Mouse (Mus musculus): ENCODE results near the gene Jund. TPM values are rescaled to one million over a fixed set of nuclear protein-coding genes. Genes with fewer than 3 reads are reported as not detected.
A peak's percentile ranks its signal among the peaks of the same experiment; 100 is the strongest.

Jund gene
- polyA plus RNA-seq, 1 experiment: 816 TPM

DNA sequence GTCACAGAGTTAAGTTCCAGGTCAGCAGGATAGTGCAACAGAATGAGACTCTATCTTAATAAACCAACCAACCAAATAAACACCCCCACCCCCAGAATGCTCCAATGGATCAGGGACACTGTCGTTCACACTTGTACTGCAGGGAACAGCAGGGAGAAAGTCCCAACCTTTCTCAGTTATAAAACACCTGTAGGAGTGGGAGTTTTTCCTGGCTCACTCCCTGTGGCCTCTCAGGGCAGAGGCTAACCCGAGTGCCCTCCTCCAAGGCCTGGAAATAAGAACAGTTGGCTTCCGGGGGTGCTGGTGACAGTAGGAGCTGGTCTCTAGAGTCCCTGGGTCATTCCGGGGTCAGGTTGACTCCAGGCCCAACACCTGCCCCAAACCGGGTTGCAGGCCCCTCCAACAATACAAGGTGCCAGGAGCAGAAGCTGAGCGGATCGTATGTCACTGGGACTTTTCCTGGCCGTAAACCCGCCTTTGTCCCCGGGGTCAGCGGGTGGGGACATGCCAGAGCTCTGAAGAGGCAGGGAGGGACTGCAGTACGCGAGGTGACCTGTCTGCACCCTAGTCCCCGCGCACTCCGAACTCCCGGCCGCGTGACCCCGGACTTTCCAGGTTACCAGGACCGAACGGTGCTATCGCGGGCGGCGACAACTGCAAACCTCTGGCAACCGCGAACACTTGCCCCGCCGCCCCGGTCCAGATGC is 39.7 kb upstream of the Jund start:
- H3K4me1 ChIP-seq (ENCODE audit: control insufficient read depth): peaks cover 50% of the 10 kb centered on the region
- no peaks in the 10 kb centered on the region for H3K9me3 ChIP-seq (ENCODE audit: control insufficient read depth, low read length)
- H3K27me3 ChIP-seq (ENCODE audit: control insufficient read depth): no peaks in the 10 kb centered on the region
- TF ChIP-seq TAL1 (IDR thresholded peaks at IDR 0.05; ENCODE audit: low read length): no peak
- peak overlapping the region; percentile 92 for H3K4me3 ChIP-seq (replicated peaks)
- H3K36me3 ChIP-seq (ENCODE audit: control insufficient read depth): peaks cover 31% of the 10 kb centered on the region

DNA sequence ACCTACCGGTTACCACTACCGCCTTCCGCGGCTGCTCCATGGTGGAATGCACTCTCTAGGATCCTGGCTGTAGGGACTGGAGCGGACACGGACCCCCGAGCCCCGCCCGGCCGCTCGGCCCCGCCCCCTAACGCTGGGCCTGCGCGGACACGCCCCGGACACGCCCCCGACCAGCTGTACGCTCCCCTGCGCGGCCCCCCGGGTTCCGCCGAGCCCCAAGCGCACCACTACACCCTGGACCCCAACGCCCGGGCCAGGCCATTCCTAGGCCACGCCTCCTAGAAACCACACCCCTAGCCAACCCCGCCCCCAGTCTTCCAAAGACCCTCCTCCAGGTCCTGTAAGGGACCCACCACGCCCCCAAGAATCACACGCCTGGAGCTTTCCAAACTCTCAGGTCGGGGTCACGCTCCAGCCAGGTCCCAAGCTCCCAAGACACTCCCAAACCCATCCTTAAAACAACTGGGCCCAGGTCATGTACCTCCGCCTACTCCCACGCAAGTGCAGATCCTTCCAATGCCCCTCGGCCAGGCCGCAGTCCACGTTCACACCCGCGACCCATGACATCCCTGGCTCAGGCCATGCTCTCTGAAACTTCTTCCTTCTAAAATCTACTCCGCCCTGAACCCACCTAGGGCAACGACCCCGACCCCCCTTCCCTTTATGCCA is 39.0 kb upstream of the Jund start:
- peaks cover 25% of the 10 kb centered on the region for H3K36me3 ChIP-seq (ENCODE audit: control insufficient read depth)
- peaks cover 49% of the 10 kb centered on the region for H3K4me1 ChIP-seq (ENCODE audit: control insufficient read depth)
- no peaks in the 10 kb centered on the region for H3K9me3 ChIP-seq (ENCODE audit: control insufficient read depth, low read length)
- no peak for TF ChIP-seq GATA1 (IDR thresholded peaks at IDR 0.05; ENCODE audit: low read length)
- no peak for TF ChIP-seq TAL1 (IDR thresholded peaks at IDR 0.05; ENCODE audit: low read length)
- H3K27me3 ChIP-seq (ENCODE audit: control insufficient read depth): no peaks in the 10 kb centered on the region
- H3K4me3 ChIP-seq (replicated peaks): peak overlapping the region; percentile 92

DNA sequence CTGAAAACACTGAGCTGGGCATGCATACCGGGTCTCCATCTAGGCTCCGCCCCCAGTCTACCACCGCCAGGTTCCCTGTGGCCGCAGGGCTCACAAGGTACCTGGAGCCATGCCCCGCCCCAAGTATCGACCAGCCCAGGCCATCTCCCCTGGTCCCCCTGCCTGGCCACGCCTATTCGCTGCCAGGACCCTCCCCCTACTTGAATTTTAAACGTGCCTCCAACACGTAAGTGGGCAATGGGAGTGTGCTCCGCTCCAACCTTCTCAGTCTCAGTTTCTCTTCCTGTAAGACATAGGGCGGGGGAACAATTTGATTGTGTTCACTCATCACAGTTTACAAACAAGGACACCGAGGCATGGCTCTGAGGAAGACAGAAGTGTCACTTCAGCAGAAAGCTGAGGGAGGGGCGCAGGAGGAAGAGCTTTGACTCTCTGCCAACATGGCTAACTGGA is 38.5 kb upstream of the Jund start, which contains the start of gene Pgpep1:
Pgpep1 (minus strand) TSS at position 116 of the 453 bp plus-strand sequence.
- TF ChIP-seq TAL1 (IDR thresholded peaks at IDR 0.05; ENCODE audit: low read length) (no peak), GATA1 (IDR thresholded peaks at IDR 0.05; ENCODE audit: low read length) (no peak)
- Histone ChIP-seq H3K4me1 (ENCODE audit: control insufficient read depth) (peaks cover 50% of the 10 kb centered on the region), H3K27me3 (ENCODE audit: control insufficient read depth) (no peaks in the 10 kb centered on the region), H3K9me3 (ENCODE audit: control insufficient read depth, low read length) (no peaks in the 10 kb centered on the region), H3K36me3 (ENCODE audit: control insufficient read depth) (peaks cover 20% of the 10 kb centered on the region), H3K4me3 (replicated peaks) (peak within 1 kb of the TSS; percentile 92)

DNA sequence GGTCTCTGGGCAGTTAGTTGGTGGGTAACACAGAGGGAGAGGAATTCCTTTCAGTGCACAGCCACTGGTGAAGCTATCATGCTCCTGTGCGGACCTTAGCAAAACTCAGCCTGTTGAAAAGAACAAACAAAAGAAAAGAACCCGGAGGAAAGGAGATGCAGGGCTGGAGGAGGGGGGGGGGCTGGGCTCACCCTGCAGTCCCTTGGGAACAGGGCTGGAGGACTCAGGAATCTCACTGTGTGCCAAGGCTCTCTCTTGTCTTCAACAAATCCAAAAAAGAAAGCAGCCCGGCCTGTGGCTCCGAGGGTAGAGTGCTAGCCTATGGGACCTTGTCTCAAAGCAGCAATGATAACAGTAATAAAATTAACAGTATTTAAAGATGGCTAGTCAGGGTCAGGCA is 35.1 kb upstream of the Jund start:
- Histone ChIP-seq H3K4me1 (ENCODE audit: control insufficient read depth) (peaks cover 52% of the 10 kb centered on the region), H3K36me3 (ENCODE audit: control insufficient read depth) (no peaks in the 10 kb centered on the region), H3K4me3 (replicated peaks) (no peak overlapping the region), H3K27me3 (ENCODE audit: control insufficient read depth) (no peaks in the 10 kb centered on the region), H3K9me3 (ENCODE audit: control insufficient read depth, low read length) (no peaks in the 10 kb centered on the region)
- TF ChIP-seq TAL1 (IDR thresholded peaks at IDR 0.05; ENCODE audit: low read length) (no peak), GATA1 (IDR thresholded peaks at IDR 0.05; ENCODE audit: low read length) (no peak)

DNA sequence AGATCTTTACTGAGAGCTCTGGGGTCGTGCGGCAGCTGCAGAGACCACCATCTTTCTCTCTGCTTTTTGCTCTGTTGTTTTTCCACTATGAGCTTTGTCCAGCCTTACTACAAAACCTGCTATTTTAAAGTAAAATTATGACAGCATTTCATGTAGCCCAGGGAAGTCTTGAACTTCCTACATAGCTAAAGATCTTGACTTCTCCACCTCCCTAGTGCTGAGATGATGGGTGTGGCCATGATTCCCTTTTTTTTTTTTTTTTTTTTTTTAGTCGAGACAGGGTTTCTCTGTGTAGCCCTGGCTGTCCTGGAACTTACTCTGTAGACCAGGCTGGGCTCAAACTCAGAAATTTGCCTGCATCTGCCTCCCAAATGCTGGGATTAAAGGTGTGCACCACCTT is 34.1 kb upstream of the Jund start:
- Histone ChIP-seq H3K4me1 (ENCODE audit: control insufficient read depth) (peaks cover 43% of the 10 kb centered on the region), H3K4me3 (replicated peaks) (no peak overlapping the region), H3K36me3 (ENCODE audit: control insufficient read depth) (no peaks in the 10 kb centered on the region), H3K9me3 (ENCODE audit: control insufficient read depth, low read length) (no peaks in the 10 kb centered on the region), H3K27me3 (ENCODE audit: control insufficient read depth) (no peaks in the 10 kb centered on the region)
- TF ChIP-seq TAL1 (IDR thresholded peaks at IDR 0.05; ENCODE audit: low read length) (no peak), GATA1 (IDR thresholded peaks at IDR 0.05; ENCODE audit: low read length) (no peak)

DNA sequence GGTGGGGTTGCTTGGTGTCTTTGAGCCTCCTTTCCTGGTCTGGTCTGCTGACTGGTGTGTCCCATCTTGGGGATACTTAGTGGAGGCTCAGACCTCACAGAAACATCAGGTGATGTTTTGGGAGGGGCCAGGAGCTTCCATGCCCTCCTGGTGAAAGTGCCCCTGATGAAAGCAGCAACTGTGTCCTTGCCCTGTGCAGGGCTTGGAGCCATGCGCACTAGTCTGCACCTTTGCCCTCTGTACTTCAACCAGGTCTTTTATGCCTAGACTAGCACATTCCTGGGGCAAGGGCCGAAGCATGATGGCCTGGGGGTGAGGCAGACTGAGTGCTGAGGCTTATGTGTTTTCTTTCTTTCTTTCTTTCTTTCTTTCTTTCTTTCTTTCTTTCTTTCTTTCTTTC is 33.1 kb upstream of the Jund start:
- H3K9me3 ChIP-seq (ENCODE audit: control insufficient read depth, low read length): no peaks in the 10 kb centered on the region
- H3K4me1 ChIP-seq (ENCODE audit: control insufficient read depth): peaks cover 33% of the 10 kb centered on the region
- H3K27me3 ChIP-seq (ENCODE audit: control insufficient read depth): no peaks in the 10 kb centered on the region
- H3K4me3 ChIP-seq (replicated peaks): no peak overlapping the region
- no peaks in the 10 kb centered on the region for H3K36me3 ChIP-seq (ENCODE audit: control insufficient read depth)
- TF ChIP-seq TAL1 (IDR thresholded peaks at IDR 0.05; ENCODE audit: low read length): no peak
- TF ChIP-seq GATA1 (IDR thresholded peaks at IDR 0.05; ENCODE audit: low read length): no peak

DNA sequence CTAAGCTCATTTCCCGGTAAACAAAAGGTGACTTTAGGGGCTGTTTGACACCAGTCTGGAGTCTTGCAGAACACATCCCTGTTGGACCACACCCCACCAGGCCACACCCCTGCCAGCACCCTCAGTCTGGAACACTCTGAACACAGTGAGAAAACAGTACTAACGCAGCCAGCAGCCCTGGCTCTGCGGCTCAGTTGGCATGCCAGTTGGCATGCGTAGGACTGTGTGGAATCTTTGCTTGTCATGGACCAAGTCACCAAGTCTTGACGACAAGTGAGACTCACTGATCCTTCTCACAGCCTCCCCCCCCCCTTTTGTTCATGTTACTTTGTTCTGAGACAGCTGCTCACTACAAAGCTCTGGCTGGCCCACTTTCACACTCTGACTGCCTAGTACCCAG is 31.7 kb upstream of the Jund start:
- H3K9me3 ChIP-seq (ENCODE audit: control insufficient read depth, low read length): no peaks in the 10 kb centered on the region
- TF ChIP-seq TAL1 (IDR thresholded peaks at IDR 0.05; ENCODE audit: low read length) (no peak), GATA1 (IDR thresholded peaks at IDR 0.05; ENCODE audit: low read length) (no peak)
- no peaks in the 10 kb centered on the region for H3K36me3 ChIP-seq (ENCODE audit: control insufficient read depth)
- H3K27me3 ChIP-seq (ENCODE audit: control insufficient read depth): no peaks in the 10 kb centered on the region
- no peak overlapping the region for H3K4me3 ChIP-seq (replicated peaks)
- H3K4me1 ChIP-seq (ENCODE audit: control insufficient read depth): peaks cover 28% of the 10 kb centered on the region

DNA sequence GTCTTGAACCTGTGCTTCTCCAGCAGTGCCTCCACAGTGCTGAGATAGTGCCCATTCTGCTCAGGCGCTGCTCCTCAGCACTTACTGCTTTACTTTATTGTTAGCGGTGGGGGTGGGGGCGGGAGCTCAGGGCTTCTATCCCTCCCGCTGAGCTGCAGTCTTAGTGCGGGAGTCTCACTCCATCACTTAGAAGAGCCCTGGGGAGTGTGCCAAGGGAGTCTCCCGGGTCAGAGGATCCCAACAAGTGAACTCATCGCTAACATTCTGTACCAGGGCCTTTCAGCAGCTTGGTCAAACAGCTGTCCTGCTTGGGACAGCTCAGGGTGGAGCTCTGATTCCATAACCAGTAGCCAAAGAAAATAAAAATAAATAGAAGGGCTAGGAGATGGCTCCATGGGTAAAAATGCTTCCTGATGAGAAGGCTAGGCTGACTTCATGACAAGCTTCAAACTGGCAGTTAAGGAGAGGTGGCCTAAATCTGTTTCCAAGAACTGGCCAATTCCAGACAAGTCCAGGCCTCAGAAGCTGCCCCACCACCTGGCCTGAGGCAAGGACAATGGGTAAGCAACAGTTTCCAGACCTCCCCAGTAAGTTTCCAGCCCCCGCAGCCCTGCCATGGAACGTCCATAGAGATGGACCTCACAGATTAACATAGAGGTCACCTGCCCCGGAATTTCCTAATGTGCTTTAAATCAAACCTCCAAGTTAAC is 27.0 kb upstream of the Jund start:
- no peaks in the 10 kb centered on the region for H3K27me3 ChIP-seq (ENCODE audit: control insufficient read depth)
- H3K4me1 ChIP-seq (ENCODE audit: control insufficient read depth): peaks cover 53% of the 10 kb centered on the region
- H3K36me3 ChIP-seq (ENCODE audit: control insufficient read depth): peaks cover 22% of the 10 kb centered on the region
- H3K4me3 ChIP-seq (replicated peaks): no peak overlapping the region
- no peaks in the 10 kb centered on the region for H3K9me3 ChIP-seq (ENCODE audit: control insufficient read depth, low read length)
- TF ChIP-seq TAL1 (IDR thresholded peaks at IDR 0.05; ENCODE audit: low read length): no peak
- TF ChIP-seq GATA1 (IDR thresholded peaks at IDR 0.05; ENCODE audit: low read length): no peak
